Mouse (Mus musculus): ENCODE data around the gene Thada. TPM values are rescaled to one million over a fixed set of nuclear protein-coding genes. Genes with fewer than 3 reads are reported as not detected.

The Thada gene
- total and polyA plus RNA-seq, 3 experiments = 17.3 to 26.7 (median 22.2) TPM

- no peaks in the 10 kb centered on the region for H3K79me2 ChIP-seq (replicated peaks; ENCODE audit: control insufficient read depth, extremely low read depth, insufficient read depth, poor library complexity, severe bottlenecking)
- no peak for DNase-seq (ENCODE audit: extremely low read depth)
- peaks cover 8 to 80% of the 10 kb centered on the region in 2 experiments for H3K36me3 ChIP-seq (replicated peaks in 1 of 2; ENCODE audit: control insufficient read depth in 1 of 2, insufficient read depth in 1 of 2, low read length in 1 of 2)
- no peak overlapping the region for H3K27ac ChIP-seq (ENCODE audit: insufficient read depth, low read depth)
- H3K4me2 ChIP-seq (ENCODE audit: insufficient read depth, low read depth, poor library complexity, severe bottlenecking) = no peak overlapping the region
- no peak overlapping the region for H3K9ac ChIP-seq (ENCODE audit: insufficient read depth, low read depth)
- peaks cover 6 to 24% of the 10 kb centered on the region in 2 experiments for H3K4me1 ChIP-seq (ENCODE audit: control insufficient read depth in 1 of 2, insufficient read depth in 2 of 2)
- no peaks in the 10 kb centered on the region for H3K27me3 ChIP-seq (replicated peaks)
- dilution Hi-C loops (cut with MboI; ENCODE audit: extremely low pct_ligation_motif_present, extremely low pct_unique_long_range_greater_than_20kb, low sequenced_read_pairs) (no loop called here), in situ Hi-C loops (cut with MboI; ENCODE audit: low pct_ligation_motif_present, low pct_unique_long_range_greater_than_20kb, low sequenced_read_pairs) (no loop called here)
- TF ChIP-seq ELF1 (IDR thresholded peaks at IDR 0.05; ENCODE audit: low read depth, low read length) = no peak
- TF ChIP-seq MEF2A (IDR thresholded peaks at IDR 0.05; ENCODE audit: borderline replicate concordance, low read depth, low read length) = no peak
- TF ChIP-seq TBP (conservative IDR thresholded peaks at IDR 0.05; ENCODE audit: low read depth, low read length) = no peak
- TF ChIP-seq RCOR1 (conservative IDR thresholded peaks at IDR 0.05; ENCODE audit: low read depth, low read length) = no peak
- TF ChIP-seq NELFE (IDR thresholded peaks at IDR 0.05; ENCODE audit: low read depth, low read length) = no peak
- TF ChIP-seq JUND (conservative IDR thresholded peaks at IDR 0.05; ENCODE audit: low read depth, low read length) = no peak
- TF ChIP-seq ZKSCAN1 (IDR thresholded peaks at IDR 0.05; ENCODE audit: borderline replicate concordance, low read depth, low read length) = no peak
- H3K9me3 ChIP-seq (replicated peaks; ENCODE audit: low read length) = no peaks in the 10 kb centered on the region
- H3K4me3 ChIP-seq (replicated peaks in 1 of 3; ENCODE audit: low read depth in 2 of 3, low read length in 2 of 3, poor library complexity in 1 of 3) = no peak overlapping the region
Observed at GRCm38 (mm10) chr17:84256278-84256819, 209.7 kb downstream of the Thada start.

GRCm38 (mm10) chr17:84255841-84256240, 210.2 kb downstream of the Thada start:
- H3K27ac ChIP-seq (ENCODE audit: insufficient read depth, low read depth) = no peak overlapping the region
- in situ Hi-C loops (cut with MboI; ENCODE audit: low pct_ligation_motif_present, low pct_unique_long_range_greater_than_20kb, low sequenced_read_pairs) (no loop called here), dilution Hi-C loops (cut with MboI; ENCODE audit: extremely low pct_ligation_motif_present, extremely low pct_unique_long_range_greater_than_20kb, low sequenced_read_pairs) (no loop called here)
- H3K4me2 ChIP-seq (ENCODE audit: insufficient read depth, low read depth, poor library complexity, severe bottlenecking) = no peak overlapping the region
- no peaks in the 10 kb centered on the region for H3K27me3 ChIP-seq (replicated peaks)
- TF ChIP-seq ZMIZ1 (IDR thresholded peaks at IDR 0.05; ENCODE audit: low read depth, low read length) = no peak
- TF ChIP-seq NRF1 (IDR thresholded peaks at IDR 0.05; ENCODE audit: low read depth, low read length) = no peak
- no peak for TF ChIP-seq IRF4 (IDR thresholded peaks at IDR 0.05; ENCODE audit: low read depth, low read length)
- TF ChIP-seq CTCF (conservative IDR thresholded peaks at IDR 0.05 in 1 of 2, IDR thresholded peaks at IDR 0.05 in 1 of 2; ENCODE audit: low read depth in 2 of 2, low read length in 2 of 2) = no peak
- no peak for TF ChIP-seq USF2 (conservative IDR thresholded peaks at IDR 0.05; ENCODE audit: low read depth, low read length)
- TF ChIP-seq RAD21 (IDR thresholded peaks at IDR 0.05; ENCODE audit: low read depth, low read length) = no peak
- no peak for TF ChIP-seq EP300 (IDR thresholded peaks at IDR 0.05; ENCODE audit: low read length)
- TF ChIP-seq CHD1 (IDR thresholded peaks at IDR 0.05; ENCODE audit: low read depth, low read length) = no peak
- no peak for TF ChIP-seq MAX (IDR thresholded peaks at IDR 0.05; ENCODE audit: low read length)
- TF ChIP-seq MYC (IDR thresholded peaks at IDR 0.05; ENCODE audit: low read depth, low read length) = no peak
- TF ChIP-seq ZC3H11A (IDR thresholded peaks at IDR 0.05; ENCODE audit: low read depth, low read length) = no peak
- no peak for TF ChIP-seq SMC3 (IDR thresholded peaks at IDR 0.05; ENCODE audit: low read depth, low read length)
- TF ChIP-seq JUN (IDR thresholded peaks at IDR 0.05; ENCODE audit: insufficient read depth, low read depth, low read length) = no peak
- TF ChIP-seq SIN3A (IDR thresholded peaks at IDR 0.05; ENCODE audit: low read length) = no peak
- no peak for TF ChIP-seq TBP (conservative IDR thresholded peaks at IDR 0.05; ENCODE audit: low read depth, low read length)
- TF ChIP-seq CHD2 (IDR thresholded peaks at IDR 0.05; ENCODE audit: low read length) = no peak
- no peak for TF ChIP-seq MEF2A (IDR thresholded peaks at IDR 0.05; ENCODE audit: borderline replicate concordance, low read depth, low read length)
- H3K36me3 ChIP-seq (replicated peaks in 1 of 2; ENCODE audit: control insufficient read depth in 1 of 2, insufficient read depth in 1 of 2, low read length in 1 of 2) = peaks cover 11 to 79% of the 10 kb centered on the region in 2 experiments
- DNase-seq (ENCODE audit: extremely low read depth) = no peak
- H3K79me2 ChIP-seq (replicated peaks; ENCODE audit: control insufficient read depth, extremely low read depth, insufficient read depth, poor library complexity, severe bottlenecking) = no peaks in the 10 kb centered on the region
- H3K4me3 ChIP-seq (replicated peaks in 1 of 3; ENCODE audit: low read depth in 2 of 3, low read length in 2 of 3, poor library complexity in 1 of 3) = no peak overlapping the region
- peaks cover 6 to 20% of the 10 kb centered on the region in 2 experiments for H3K4me1 ChIP-seq (ENCODE audit: control insufficient read depth in 1 of 2, insufficient read depth in 2 of 2)
- H3K9me3 ChIP-seq (replicated peaks; ENCODE audit: low read length) = no peaks in the 10 kb centered on the region
- H3K9ac ChIP-seq (ENCODE audit: insufficient read depth, low read depth) = no peak overlapping the region

All from CH12.LX (cell line).